Mouse (Mus musculus) layer of hippocampus, adult 18-20 months (tissue): ENCODE data around the gene Vcam1. TPM values are rescaled to one million over a fixed set of nuclear protein-coding genes. Genes with fewer than 3 reads are reported as not detected.

Source experiments
- DNase-seq, 2 experiments: peaks; one replicate each; pipeline ENCODE4 v3.0.0; 2022; ENCODE audit warnings: low spot score in 2 of 2
- total RNA-seq, 2 experiments: library from RNA; stranded (reverse); gene quantifications; 2 replicates each; pipeline ENCODE4 v1.2.3; 2021

Vcam1 gene
- total RNA-seq, 2 experiments from 2014 or later = 15.4 to 19.3 TPM

GRCm38 (mm10) chr3:116127281-116127680 lies 2.2 kb downstream of the Vcam1 start:
- DNase-seq = no peak

GRCm38 (mm10) chr3:116126508-116127190 lies 2.8 kb downstream of the Vcam1 start:
- no peak for DNase-seq

DNA sequence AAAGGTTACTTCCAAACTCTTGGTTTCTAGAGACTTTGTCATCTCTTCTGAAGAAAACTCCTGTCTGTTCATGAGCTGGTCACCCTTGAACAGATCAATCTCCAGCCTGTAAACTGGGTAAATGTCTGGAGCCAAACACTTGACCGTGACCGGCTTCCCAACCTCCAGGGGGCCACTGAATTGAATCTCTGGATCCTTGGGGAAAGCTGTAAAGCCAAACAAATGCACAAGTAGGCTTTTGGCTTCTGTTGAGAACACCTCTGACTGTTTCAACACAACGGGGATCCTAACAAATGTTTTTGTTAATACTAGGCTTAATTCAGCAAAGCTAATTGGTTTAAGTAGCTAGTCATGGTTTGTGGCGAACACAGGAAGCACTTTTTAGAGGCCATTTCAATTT lies 3.4 kb downstream of the Vcam1 start:
- DNase-seq = no peak

DNA sequence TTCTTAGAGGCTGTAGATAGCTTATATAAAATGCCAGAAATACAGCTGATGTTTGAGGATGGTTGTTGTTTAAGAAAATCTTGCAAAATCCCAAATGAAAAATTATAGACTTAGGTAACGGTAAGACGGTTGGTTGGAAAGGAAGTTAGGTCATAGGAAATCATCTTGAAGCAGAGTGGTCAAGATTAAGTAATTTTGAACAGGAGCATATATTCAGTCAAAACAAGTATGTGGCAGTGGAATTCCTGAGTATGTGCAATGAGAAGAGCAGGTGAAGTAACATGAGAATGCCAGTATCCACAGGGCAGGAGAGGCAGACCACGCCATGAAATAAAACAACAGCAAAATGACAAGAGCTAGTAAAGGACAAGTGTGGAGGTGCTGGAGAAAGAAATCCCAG lies 5.7 kb downstream of the Vcam1 start:
- DNase-seq = no peak

GRCm38 (mm10) chr3:116122696-116123095 lies 6.8 kb downstream of the Vcam1 start:
- no peak for DNase-seq

DNA sequence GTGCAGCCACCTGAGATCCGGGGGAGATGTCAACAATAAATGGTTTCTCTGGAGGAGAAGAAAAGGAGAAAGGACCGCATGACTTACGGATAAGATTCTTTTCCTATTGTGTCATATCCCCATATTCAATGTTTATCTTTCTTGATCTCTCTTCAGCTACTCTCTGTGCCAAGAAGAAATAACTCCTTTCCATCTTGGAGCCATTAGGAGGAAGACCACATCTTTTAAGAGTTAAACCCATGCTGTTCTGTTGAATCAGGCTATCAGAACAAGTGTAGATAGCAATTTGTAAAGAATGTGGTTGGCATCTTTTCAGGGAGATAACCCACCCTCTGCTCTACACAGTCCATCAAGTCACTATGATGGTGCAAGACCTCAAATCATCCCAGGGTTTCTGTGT lies 8.5 kb downstream of the Vcam1 start:
- no peak for DNase-seq

- DNase-seq = no peak
These were observed 9.1 kb downstream of the Vcam1 start for GRCm38 (mm10) chr3:116120391-116120790.

DNA sequence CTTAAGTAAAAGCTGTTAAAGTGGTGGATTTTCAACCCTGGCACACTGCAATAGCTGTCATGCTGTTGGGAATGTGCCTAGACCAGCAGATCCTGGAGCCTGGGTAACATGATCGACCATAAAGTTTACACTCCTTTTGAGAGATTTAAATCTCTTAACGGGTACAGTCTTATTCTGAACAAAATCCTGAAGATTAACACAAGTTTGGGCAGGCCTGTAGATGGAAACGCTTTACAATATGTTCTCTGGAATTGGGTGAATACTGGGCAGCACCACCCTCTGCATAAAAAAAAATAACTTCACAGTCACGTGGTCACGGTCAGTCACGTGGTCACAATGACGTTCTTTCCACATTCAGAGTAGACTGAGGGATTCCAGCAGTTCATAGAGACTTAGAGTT lies 10.3 kb downstream of the Vcam1 start:
- DNase-seq = no peak

DNA sequence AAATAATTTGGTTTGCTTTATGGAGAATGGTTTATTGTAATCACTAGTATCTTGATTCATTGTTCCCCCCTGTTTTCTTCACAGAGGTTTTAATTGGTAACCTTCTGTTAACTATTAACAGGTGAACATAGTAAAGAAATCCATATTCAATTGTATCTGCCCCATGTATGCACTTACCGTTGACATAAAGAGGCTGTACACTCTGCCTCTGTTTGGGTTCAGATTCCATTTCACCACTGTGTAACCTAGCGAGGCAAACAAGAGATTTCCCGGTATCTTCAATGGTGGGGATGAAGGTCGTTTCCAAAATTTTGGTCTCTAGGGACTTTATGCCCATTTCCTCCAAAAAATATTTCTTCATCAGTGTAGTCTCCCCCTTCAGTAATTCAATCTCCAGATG lies 12.4 kb downstream of the Vcam1 start:
- no peak for DNase-seq

DNA sequence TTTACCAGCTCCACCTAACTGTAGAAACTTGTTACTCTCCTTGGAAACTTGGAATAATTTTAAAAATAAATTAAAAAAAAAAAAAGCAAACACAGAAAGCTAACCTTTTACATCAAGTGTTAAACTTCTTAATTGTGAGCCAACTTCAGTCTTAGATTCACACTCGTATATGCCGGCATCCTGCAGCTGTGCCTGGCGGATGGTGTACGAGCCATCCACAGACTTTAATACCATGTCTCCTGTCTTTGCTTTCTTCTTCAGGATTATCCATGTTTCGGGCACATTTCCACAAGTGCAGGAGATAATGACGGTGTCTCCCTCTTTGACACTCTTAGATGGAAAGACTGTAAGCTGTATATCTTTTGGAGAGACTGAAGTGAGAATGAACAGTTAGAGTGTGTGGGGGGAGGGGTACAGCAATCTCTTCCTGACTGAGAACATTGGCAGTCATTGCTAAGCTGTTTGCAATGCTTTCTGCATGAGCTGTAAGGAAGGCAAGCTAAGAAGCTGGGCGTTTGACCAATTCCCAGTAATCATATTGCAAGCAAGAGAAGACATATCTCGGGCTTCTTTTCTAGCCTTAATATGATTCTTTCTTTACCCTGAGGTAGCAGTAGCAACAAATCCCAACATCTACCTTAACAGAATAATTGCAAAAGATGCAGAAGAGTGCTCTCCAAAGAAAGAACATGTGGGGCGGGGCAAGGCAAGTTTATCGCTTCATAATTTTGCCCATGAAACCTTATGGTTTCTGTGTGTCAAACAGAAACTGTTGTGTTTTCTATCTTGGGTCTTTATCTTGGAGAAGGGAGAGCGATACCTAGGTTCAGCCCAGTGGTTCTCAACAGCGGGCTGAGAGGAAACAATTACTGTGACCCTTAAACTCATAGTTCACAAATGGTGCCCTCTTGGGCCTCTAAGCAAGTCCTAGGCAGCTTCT lies 15.0 kb downstream of the Vcam1 start:
- DNase-seq = peak in 1 of 2 experiments; percentile 25

DNA sequence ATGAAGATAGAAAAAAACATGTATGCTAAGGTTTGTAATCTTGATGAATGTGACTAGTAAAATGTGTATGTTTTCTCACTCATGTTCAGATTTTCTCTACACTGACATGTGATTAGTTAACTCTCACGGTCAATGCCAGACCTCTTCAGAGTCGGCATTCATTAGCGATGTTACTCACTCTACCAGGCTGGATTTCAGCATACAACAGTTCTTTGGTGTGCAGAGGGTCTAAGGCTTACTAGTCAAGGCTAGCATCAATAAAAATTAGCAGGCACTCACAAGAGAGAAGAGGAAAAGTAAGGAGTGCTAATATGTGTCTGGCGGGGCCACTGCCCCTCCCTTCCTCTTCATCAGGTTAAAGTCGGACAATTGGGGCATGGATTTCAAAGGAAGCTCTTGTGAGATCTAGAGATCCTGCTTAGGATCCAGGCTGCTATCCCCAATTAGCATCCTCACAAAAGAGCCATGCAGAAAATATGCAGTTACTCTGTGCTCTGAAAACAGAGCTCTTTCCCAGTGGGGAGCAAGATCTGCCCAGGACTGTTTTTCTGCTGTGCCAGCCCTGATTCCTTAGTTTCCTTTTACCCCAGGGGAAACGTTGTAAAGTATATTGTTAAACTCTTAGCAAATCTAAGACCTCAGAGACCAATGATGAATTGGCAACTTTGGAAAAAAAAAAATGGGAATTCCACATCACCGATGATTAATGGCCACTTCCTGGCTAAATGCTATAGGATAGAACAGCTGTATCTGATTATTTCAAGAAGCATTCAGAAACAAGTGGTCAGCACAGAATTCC lies 15.8 kb downstream of the Vcam1 start:
- no peak for DNase-seq

DNA sequence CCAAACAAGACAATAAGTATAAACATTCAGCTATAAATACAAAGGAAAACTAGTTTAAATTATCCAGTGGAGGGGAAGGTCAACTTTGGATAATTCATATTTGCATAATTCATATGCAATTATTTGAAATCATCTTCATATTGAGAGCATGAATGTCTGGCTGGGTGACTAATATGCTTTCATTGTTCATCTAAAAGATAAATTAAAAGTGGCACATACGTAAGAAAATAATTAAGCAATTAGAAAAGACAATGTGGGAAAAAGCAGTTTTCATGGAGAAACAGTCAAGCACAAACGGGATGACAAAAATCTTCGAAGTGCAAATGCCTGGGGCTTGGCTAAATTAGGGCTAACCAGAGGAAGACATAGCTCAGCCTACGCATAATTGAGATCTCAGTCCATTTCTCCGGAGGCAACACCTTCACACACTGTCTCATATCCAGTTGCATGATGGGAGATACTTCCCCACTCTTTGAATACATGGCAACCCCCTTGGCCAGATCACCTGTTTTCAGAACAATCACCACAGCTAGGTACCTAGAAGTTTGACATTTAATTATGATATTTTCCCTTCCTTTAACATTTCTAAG lies 16.6 kb downstream of the Vcam1 start:
- DNase-seq = no peak

DNA sequence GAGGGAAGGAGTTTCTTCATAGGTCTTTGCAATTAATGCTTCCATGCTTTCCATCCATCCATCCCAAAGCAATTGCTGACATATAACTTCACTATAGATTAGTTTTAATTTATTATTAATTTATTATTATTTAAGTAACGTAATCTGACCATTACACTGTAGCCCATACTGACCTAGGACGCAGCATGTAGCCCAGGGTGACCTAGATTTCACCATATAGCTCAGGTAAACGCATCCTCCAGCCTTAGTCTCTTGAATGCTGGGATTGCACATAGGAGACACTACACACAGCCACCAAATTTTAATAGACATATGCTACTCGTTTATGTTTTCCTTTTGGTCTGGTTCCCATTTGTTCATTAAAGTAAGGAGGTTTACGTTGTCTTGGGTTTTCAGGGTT lies 23.8 kb downstream of the Vcam1 start:
- no peak for DNase-seq

DNA sequence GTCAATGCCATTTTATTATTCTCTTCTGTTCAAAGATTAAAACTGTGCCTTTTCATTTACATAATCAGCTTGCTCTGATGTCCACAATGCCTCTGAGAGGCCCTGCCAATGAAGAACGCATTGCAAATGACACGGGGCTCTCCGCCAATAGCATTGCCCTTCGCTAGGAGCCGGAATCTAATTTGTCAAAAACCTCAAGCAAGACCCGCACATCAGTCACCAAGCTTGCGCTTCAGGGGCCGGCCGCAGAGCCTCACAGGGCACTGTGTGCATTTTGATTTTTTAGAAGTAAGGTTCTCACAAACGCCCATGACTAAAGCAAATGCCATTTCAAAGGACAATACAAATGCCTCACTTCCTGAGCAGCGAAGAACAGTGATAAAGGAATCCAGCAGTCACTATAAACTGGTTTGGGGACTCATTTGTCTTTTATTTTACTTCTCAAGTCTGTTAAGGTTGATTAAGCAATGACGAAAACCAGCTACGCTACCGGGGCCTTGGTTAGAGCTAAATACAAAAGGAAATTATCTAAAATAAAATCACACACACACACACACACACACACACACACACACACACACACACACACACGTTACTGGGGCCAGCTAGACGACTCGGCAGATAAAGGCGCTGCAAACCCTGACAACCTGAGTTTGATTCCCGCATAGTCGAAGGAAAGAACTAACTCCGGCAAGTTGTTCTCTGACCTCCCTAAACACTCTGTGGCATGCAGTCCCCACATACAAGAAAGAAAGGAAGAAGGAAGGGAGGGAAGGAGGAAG lies 24.4 kb downstream of the Vcam1 start:
- peak; percentile 23 to 55 for DNase-seq

DNA sequence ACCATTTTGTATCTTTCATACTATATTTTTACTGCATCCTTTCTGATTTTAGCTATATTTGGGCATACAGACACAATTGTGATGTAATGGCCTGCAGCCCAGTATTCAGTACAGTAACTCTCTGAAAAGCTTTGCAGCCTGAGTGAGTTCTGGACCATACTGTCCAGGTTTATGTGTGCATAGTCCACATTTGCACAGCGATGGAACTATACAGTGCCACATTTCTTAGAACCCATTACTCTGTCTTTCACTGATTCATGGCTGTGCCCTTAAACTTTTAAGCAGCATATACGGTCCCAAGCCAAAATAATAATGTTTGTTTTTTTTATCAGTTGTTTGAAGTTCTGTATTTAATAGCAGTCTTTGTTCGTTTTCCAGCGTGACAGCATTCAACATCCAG lies 25.2 kb downstream of the Vcam1 start:
- no peak for DNase-seq

DNA sequence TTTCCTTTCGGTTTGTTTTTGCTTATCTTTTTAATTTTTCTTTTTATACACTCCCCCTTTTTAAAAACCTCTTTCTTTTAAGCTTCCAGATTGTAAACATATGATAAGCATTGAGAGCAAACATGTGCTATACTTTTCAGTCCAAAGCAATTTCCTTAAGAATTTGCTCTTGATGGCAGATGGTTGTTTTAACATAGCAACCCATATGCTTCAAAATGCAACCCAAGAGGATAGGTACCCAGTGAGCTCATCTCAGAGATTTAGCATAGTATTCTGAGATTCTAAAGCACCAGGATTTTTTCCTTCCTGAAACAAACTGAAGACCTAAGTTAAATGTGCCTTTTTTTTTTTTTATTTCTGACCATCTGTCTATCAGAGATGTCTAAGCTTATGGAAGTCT lies 28.6 kb downstream of the Vcam1 start:
- DNase-seq = no peak

- DNase-seq = no peak
These were observed 33.6 kb downstream of the Vcam1 start for GRCm38 (mm10) chr3:116095934-116096333.

DNA sequence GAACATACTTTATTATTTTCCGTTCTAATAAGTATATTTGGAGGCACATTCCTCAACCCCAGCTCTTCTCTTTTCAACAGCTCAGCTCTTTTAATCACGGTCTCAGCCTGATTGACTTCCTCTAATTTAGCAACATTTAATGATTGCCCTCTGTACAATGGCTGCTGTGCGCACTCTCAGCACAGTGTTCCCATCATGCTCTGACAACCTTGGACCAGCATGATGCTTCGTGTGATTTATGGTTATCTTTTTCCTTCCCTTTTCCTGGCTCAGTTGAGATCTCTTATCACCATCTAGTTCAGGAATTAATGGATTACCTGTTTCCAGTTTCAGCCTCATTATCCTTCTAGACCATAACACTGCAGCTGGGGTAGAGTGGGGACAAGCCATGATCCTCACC lies 34.2 kb downstream of the Vcam1 start:
- DNase-seq = no peak

DNA sequence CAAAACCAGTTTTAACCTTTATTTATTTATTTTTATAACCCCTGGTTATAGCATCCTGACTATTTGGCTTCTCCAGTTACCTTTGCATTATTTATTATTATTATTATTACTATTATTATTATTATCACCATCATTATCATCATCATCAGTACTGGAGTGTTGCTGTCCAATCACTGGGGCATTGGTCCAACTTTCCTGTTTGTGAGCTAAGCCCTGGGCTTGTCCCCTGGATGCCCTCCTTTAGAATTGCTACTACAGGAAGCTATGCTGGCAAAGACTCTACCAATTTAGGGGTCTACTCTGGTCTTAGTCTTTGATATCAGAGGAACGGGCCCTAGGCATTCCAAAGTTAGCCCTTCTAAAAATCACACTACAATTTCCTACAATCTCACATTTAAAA lies 34.6 kb downstream of the Vcam1 start:
- DNase-seq = no peak

DNA sequence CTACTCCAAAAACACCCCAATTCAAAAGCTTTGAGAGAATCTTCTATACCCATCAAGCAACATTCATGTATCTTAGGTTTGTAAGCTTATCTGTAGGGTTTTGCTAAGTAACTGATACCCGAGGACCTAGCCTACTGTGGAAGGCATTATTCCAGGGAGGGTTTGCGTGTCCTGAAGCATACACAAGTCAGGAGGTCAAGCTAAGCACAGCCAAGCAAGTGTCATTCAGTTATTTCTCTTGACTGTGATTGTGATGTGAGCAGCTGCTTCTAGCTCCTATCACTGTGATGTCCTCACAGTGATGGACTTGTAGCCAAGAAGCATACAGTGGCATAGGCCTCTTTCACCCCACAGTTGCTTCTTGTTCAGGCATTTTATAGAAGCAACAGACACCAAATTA lies 35.2 kb downstream of the Vcam1 start:
- DNase-seq = no peak

- DNase-seq = no peak
These were observed 36.9 kb downstream of the Vcam1 start for GRCm38 (mm10) chr3:116092547-116092946.
